Mouse (Mus musculus): ENCODE results near the gene Maob. TPM values are rescaled to one million over a fixed set of nuclear protein-coding genes. Genes with fewer than 3 reads are reported as not detected.

Gene Maob
- polyA plus RNA-seq, 1 experiment: 0.02 TPM

DNA sequence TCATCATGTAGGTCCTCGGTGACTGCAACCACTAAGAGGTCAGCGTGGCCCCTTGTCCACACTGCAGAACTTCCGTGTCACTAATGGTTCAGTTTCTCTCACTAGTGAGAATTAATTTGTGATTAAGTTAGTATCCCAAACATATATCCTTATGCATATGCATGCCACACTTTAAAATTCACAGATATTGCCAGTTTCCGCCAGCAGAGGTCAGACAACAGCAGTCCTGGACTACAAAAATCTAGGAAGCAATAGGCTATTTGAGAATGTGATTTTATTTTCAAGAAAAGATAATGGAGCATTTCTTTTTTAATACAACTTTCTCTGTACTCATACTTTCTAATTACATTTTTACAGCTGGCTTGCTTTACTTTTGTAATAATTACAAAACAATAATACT, 51.0 kb downstream of the Maob start:
- H3K9me3 ChIP-seq (ENCODE audit: control insufficient read depth, low read length): no peaks in the 10 kb centered on the region
- H3K36me3 ChIP-seq (ENCODE audit: control insufficient read depth): no peaks in the 10 kb centered on the region
- no peaks in the 10 kb centered on the region for H3K4me1 ChIP-seq (ENCODE audit: control insufficient read depth)
- no peak overlapping the region for H3K4me3 ChIP-seq (replicated peaks)
- no peaks in the 10 kb centered on the region for H3K27me3 ChIP-seq (ENCODE audit: control insufficient read depth)
- TF ChIP-seq GATA1 (IDR thresholded peaks at IDR 0.05; ENCODE audit: low read length): no peak
- no peak for TF ChIP-seq TAL1 (IDR thresholded peaks at IDR 0.05; ENCODE audit: low read length)

- TF ChIP-seq GATA1 (IDR thresholded peaks at IDR 0.05; ENCODE audit: low read length): no peak
- no peak for TF ChIP-seq TAL1 (IDR thresholded peaks at IDR 0.05; ENCODE audit: low read length)
- Histone ChIP-seq H3K4me3 (replicated peaks) (no peak overlapping the region), H3K36me3 (ENCODE audit: control insufficient read depth) (no peaks in the 10 kb centered on the region), H3K27me3 (ENCODE audit: control insufficient read depth) (no peaks in the 10 kb centered on the region), H3K9me3 (ENCODE audit: control insufficient read depth, low read length) (no peaks in the 10 kb centered on the region), H3K4me1 (ENCODE audit: control insufficient read depth) (no peaks in the 10 kb centered on the region)
Measured at GRCm38 (mm10) chrX:16761430-16761829, 55.7 kb downstream of the Maob start.

- Histone ChIP-seq H3K27me3 (ENCODE audit: control insufficient read depth) (no peaks in the 10 kb centered on the region), H3K9me3 (ENCODE audit: control insufficient read depth, low read length) (no peaks in the 10 kb centered on the region), H3K4me3 (replicated peaks) (no peak overlapping the region), H3K4me1 (ENCODE audit: control insufficient read depth) (no peaks in the 10 kb centered on the region), H3K36me3 (ENCODE audit: control insufficient read depth) (no peaks in the 10 kb centered on the region)
- no peak for TF ChIP-seq TAL1 (IDR thresholded peaks at IDR 0.05; ENCODE audit: low read length)
- TF ChIP-seq GATA1 (IDR thresholded peaks at IDR 0.05; ENCODE audit: low read length): no peak
Measured at GRCm38 (mm10) chrX:16754761-16755160, 62.4 kb downstream of the Maob start.

DNA sequence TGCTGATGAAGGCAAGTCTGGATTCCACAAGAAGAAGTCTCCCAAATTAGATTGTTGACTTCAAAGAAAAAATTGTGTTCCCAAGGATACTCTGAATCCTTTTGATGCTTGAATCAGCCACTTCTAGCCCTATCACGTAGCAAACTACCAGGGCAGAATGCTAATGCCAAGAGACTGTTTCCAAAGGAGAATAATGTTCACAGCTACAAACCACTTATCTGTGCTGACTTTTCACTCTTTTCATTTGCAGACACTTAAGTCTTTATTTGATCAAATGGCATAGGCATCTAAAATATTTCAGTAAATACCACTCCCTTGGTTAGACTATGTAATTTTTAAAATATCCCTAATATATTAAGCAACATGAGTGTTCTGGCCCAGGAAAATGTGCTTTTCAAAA, 68.2 kb downstream of the Maob start:
- Histone ChIP-seq H3K27me3 (ENCODE audit: control insufficient read depth) (no peaks in the 10 kb centered on the region), H3K9me3 (ENCODE audit: control insufficient read depth, low read length) (no peaks in the 10 kb centered on the region), H3K4me3 (replicated peaks) (no peak overlapping the region), H3K36me3 (ENCODE audit: control insufficient read depth) (no peaks in the 10 kb centered on the region), H3K4me1 (ENCODE audit: control insufficient read depth) (no peaks in the 10 kb centered on the region)
- TF ChIP-seq GATA1 (IDR thresholded peaks at IDR 0.05; ENCODE audit: low read length): no peak
- TF ChIP-seq TAL1 (IDR thresholded peaks at IDR 0.05; ENCODE audit: low read length): no peak

DNA sequence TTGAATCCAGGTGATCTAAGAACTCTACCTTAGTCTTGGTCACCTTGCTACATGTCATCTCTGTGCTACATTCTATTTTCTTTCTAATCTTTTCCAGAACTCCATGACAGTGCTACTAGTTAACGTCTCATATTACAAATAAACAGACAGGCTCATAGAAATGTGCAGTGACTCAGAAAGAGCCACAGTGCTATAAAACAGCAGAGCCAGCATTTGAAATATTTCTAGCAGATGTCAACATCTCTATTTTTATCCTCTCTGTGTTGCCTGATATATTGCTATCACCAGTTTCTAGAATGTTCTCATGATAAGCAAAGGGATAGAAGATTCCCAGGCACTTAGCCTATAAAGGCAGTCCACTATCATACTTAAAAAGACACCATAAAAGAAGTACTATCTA, 103.1 kb downstream of the Maob start:
- no peaks in the 10 kb centered on the region for H3K9me3 ChIP-seq (ENCODE audit: control insufficient read depth, low read length)
- no peak for TF ChIP-seq GATA1 (IDR thresholded peaks at IDR 0.05; ENCODE audit: low read length)
- no peak for TF ChIP-seq TAL1 (IDR thresholded peaks at IDR 0.05; ENCODE audit: low read length)
- H3K4me3 ChIP-seq (replicated peaks): no peak overlapping the region
- H3K27me3 ChIP-seq (ENCODE audit: control insufficient read depth): no peaks in the 10 kb centered on the region
- no peaks in the 10 kb centered on the region for H3K4me1 ChIP-seq (ENCODE audit: control insufficient read depth)
- no peaks in the 10 kb centered on the region for H3K36me3 ChIP-seq (ENCODE audit: control insufficient read depth)

GRCm38 (mm10) chrX:16706094-16706493, 111.1 kb downstream of the Maob start:
- H3K9me3 ChIP-seq (ENCODE audit: control insufficient read depth, low read length): no peaks in the 10 kb centered on the region

More at GRCm38 (mm10) chrX:16706094-16706493, 111.1 kb downstream of the Maob start:
- TF ChIP-seq GATA1 (IDR thresholded peaks at IDR 0.05; ENCODE audit: low read length): no peak
- H3K4me1 ChIP-seq (ENCODE audit: control insufficient read depth): no peaks in the 10 kb centered on the region
- H3K36me3 ChIP-seq (ENCODE audit: control insufficient read depth): no peaks in the 10 kb centered on the region
- no peak overlapping the region for H3K4me3 ChIP-seq (replicated peaks)
- no peaks in the 10 kb centered on the region for H3K27me3 ChIP-seq (ENCODE audit: control insufficient read depth)

Other genes with a start within 250 kb of the Maob start
- gene Maoa, start 197.7 kb downstream of the Maob start, polyA plus RNA-seq (2012): 0.03 TPM in 1 of 2 replicates, not detected in the other
- gene Ndp, start 94.4 kb upstream of the Maob start, polyA plus RNA-seq (2012): not detected in 2 replicates